Mouse (Mus musculus) hindbrain, embryonic 11.5 days (tissue): Measurements from ENCODE around the gene Gm4070. TPM values are rescaled to one million over a fixed set of nuclear protein-coding genes. Genes with fewer than 3 reads are reported as not detected.
"Not testable (repeated sequence)": the region's sequence is repeated elsewhere in the genome, so short reads cannot be mapped to it uniquely, and the experiment has no call there.

Source experiments
- ATAC-seq: fragments of 200-750 bp; cut with Nextera tagmentation; 2 replicates; pipeline ENCODE4 v1.8.0; 2017; ENCODE audit warnings: mild to moderate bottlenecking, moderate TSS enrichment, moderate library complexity; ENCODE audit not compliant: low FRiP score
- DNase-seq: peaks from one replicate; pipeline ENCODE4 v3.0.0-alpha.2; 2015; ENCODE audit warnings: low spot score
- H3K27ac ChIP-seq: fragments of 300-500 bp; sonication (generic); 2 replicates; pipeline ENCODE4 v1.5.1; 2014; ENCODE audit warnings: mild to moderate bottlenecking, low read depth, low read length
- H3K27me3 ChIP-seq: fragments of 300-500 bp; sonication (generic); 2 replicates; pipeline ENCODE4 v1.6.1; 2014; ENCODE audit warnings: mild to moderate bottlenecking, low read length, moderate library complexity, mixed read lengths; ENCODE audit not compliant: control insufficient read depth, insufficient read depth
- H3K36me3 ChIP-seq: fragments of 300-500 bp; sonication (generic); 2 replicates; pipeline ENCODE4 v1.6.1; 2014; ENCODE audit warnings: mild to moderate bottlenecking, low read length, moderate library complexity, mixed read lengths; ENCODE audit not compliant: control insufficient read depth, insufficient read depth
- H3K4me1 ChIP-seq: fragments of 300-500 bp; sonication (generic); replicated peaks from 2 replicates; pipeline ENCODE4 v1.6.1; 2014; ENCODE audit warnings: low read length, mixed read lengths; ENCODE audit not compliant: control insufficient read depth, insufficient read depth
- H3K4me2 ChIP-seq: fragments of 300-500 bp; sonication (generic); replicated peaks from 2 replicates; pipeline ENCODE4 v1.6.1; 2014; ENCODE audit warnings: mild to moderate bottlenecking, low read depth, low read length
- H3K4me3 ChIP-seq: fragments of 300-500 bp; sonication (generic); 2 replicates; pipeline ENCODE4 v1.5.1; 2014; ENCODE audit warnings: low read depth, low read length
- H3K9ac ChIP-seq: fragments of 300-500 bp; sonication (generic); 2 replicates; pipeline ENCODE4 v1.6.1; 2014; ENCODE audit warnings: low read depth, low read length
- H3K9me3 ChIP-seq: fragments of 300-500 bp; sonication (generic); 2 replicates; pipeline ENCODE4 v1.6.1; 2016; ENCODE audit warnings: low read length; ENCODE audit not compliant: control insufficient read depth
- WGBS: fragments of 180-500 bp; shearing (Covaris S2); extraction: QIAGEN DNeasy Blood & Tissue Kit; methylation state at CpG from one replicate; pipeline ENCODE4 v1.1.7; 2014; 5-methylcytosine and 5-hydroxymethylcytosine counted together
- polyA plus RNA-seq: library from polyadenylated mRNA; unstranded; fragments of >200 nt; fragmentation: Nextera tagmentation; extraction: Ambion mirVana; gene quantifications from 2 replicates; pipeline ENCODE4 v1.2.1, GENCODE M21; 2014

Gm4070 gene
- polyA plus RNA-seq, result 0.17 and 0.36 TPM in 2 replicates

- H3K9me3 ChIP-seq, H3K27ac ChIP-seq, H3K9ac ChIP-seq, DNase-seq, ATAC-seq, H3K36me3 ChIP-seq, H3K4me2 ChIP-seq, H3K4me1 ChIP-seq, H3K27me3 ChIP-seq, H3K4me3 ChIP-seq: not testable (repeated sequence)
- 100% methylated on average over 1 of the region's 1 CpGs for WGBS
These were observed at the start of gene Gm4070 for GRCm38 (mm10) chr7:105953812-105954211. TSS of gene Gm4070 (minus strand) at chr7:105953967.

- H3K9me3 ChIP-seq, DNase-seq, H3K9ac ChIP-seq, H3K4me3 ChIP-seq, H3K4me1 ChIP-seq, H3K4me2 ChIP-seq, H3K27me3 ChIP-seq, H3K36me3 ChIP-seq, H3K27ac ChIP-seq, ATAC-seq: not testable (repeated sequence)
These were observed 773 bp upstream of the Gm4070 start for GRCm38 (mm10) chr7:105954540-105954939.

GRCm38 (mm10) chr7:105952408-105952807, 1.4 kb downstream of the Gm4070 start:
- DNase-seq, H3K9ac ChIP-seq, H3K36me3 ChIP-seq, H3K27me3 ChIP-seq, H3K27ac ChIP-seq, H3K9me3 ChIP-seq, H3K4me2 ChIP-seq, H3K4me1 ChIP-seq, H3K4me3 ChIP-seq: not testable (repeated sequence)
- peak; percentile 67 for ATAC-seq
- WGBS, result no CpG with 5 or more reads among the region's 5 CpGs

GRCm38 (mm10) chr7:105945238-105945637, 8.5 kb downstream of the Gm4070 start:
- not testable (repeated sequence) for DNase-seq, H3K4me3 ChIP-seq, H3K4me2 ChIP-seq, H3K4me1 ChIP-seq, H3K27ac ChIP-seq, H3K9ac ChIP-seq, H3K9me3 ChIP-seq, H3K27me3 ChIP-seq, ATAC-seq, H3K36me3 ChIP-seq
- WGBS, result 100% methylated on average over 1 of the region's 3 CpGs

- not testable (repeated sequence) for H3K9me3 ChIP-seq, H3K4me2 ChIP-seq, H3K4me3 ChIP-seq, H3K9ac ChIP-seq, H3K27ac ChIP-seq, H3K36me3 ChIP-seq, DNase-seq, H3K27me3 ChIP-seq, ATAC-seq, H3K4me1 ChIP-seq
- no CpG with 5 or more reads among the region's 1 CpGs for WGBS
These were observed 21.6 kb downstream of the Gm4070 start for GRCm38 (mm10) chr7:105932132-105932531.

- H3K4me2 ChIP-seq, H3K27me3 ChIP-seq, H3K4me1 ChIP-seq, H3K9ac ChIP-seq, DNase-seq, H3K36me3 ChIP-seq, H3K27ac ChIP-seq, H3K4me3 ChIP-seq, H3K9me3 ChIP-seq: not testable (repeated sequence)
- ATAC-seq, result peak; percentile 75
- WGBS, result no CpG with 5 or more reads among the region's 2 CpGs
These were observed 70.0 kb downstream of the Gm4070 start for GRCm38 (mm10) chr7:105883588-105884336.

GRCm38 (mm10) chr7:105879717-105880484, 73.9 kb downstream of the Gm4070 start:
- H3K9ac ChIP-seq, ATAC-seq, H3K27me3 ChIP-seq, H3K9me3 ChIP-seq, H3K4me2 ChIP-seq, H3K4me3 ChIP-seq, H3K27ac ChIP-seq, DNase-seq, H3K4me1 ChIP-seq, H3K36me3 ChIP-seq: not testable (repeated sequence)
- 92% methylated on average over 1 of the region's 2 CpGs for WGBS

GRCm38 (mm10) chr7:105855718-105856560, 97.8 kb downstream of the Gm4070 start:
- ATAC-seq, H3K9ac ChIP-seq, H3K4me2 ChIP-seq, H3K27me3 ChIP-seq, DNase-seq, H3K4me3 ChIP-seq, H3K9me3 ChIP-seq, H3K4me1 ChIP-seq, H3K36me3 ChIP-seq, H3K27ac ChIP-seq: not testable (repeated sequence)
- no CpG with 5 or more reads among the region's 2 CpGs for WGBS
